Mouse (Mus musculus) forebrain, embryonic 14.5 days (tissue): ENCODE results near the gene Elf2. TPM values are rescaled to one million over a fixed set of nuclear protein-coding genes. Genes with fewer than 3 reads are reported as not detected.

Experiments
- ATAC-seq: fragments of 200-750 bp; cut with Nextera tagmentation; 2 replicates; pipeline ENCODE4 v1.8.0; 2017; ENCODE audit warnings: mild to moderate bottlenecking, moderate library complexity
- DNase-seq: peaks from one replicate; pipeline ENCODE4 v3.0.0-alpha.2; 2015; ENCODE audit warnings: low spot score
- H3K27ac ChIP-seq: fragments of 300-500 bp; sonication (generic); 2 replicates; pipeline ENCODE4 v1.5.1; 2014; ENCODE audit warnings: low read depth, mild to moderate bottlenecking, control low read depth, low read length, moderate library complexity
- H3K27me3 ChIP-seq: fragments of 300-500 bp; sonication (generic); replicated peaks from 2 replicates; pipeline ENCODE4 v1.6.1; 2014; ENCODE audit warnings: low read length, control low read depth, mixed read lengths; ENCODE audit not compliant: control insufficient read depth, insufficient read depth
- H3K36me3 ChIP-seq: fragments of 300-500 bp; sonication (generic); 2 replicates; pipeline ENCODE4 v1.6.1; 2014; ENCODE audit warnings: low read length, control low read depth; ENCODE audit not compliant: control insufficient read depth, insufficient read depth
- H3K4me1 ChIP-seq: fragments of 300-500 bp; sonication (generic); 2 replicates; pipeline ENCODE4 v1.6.1; 2014; ENCODE audit warnings: antibody characterized with exemption, low read length, control low read depth; ENCODE audit not compliant: control insufficient read depth, insufficient read depth
- H3K4me2 ChIP-seq: fragments of 300-500 bp; sonication (generic); 2 replicates; pipeline ENCODE4 v1.6.1; 2014; ENCODE audit warnings: mild to moderate bottlenecking, control low read depth, low read length
- H3K4me3 ChIP-seq: fragments of 300-500 bp; sonication (generic); 2 replicates; pipeline ENCODE4 v1.5.1; 2014; ENCODE audit warnings: low read depth, low read length, control low read depth
- H3K9ac ChIP-seq: fragments of 300-500 bp; sonication (generic); 2 replicates; pipeline ENCODE4 v1.6.1; 2014; ENCODE audit warnings: mild to moderate bottlenecking, low read length, control low read depth, moderate library complexity
- H3K9me3 ChIP-seq: fragments of 300-500 bp; sonication (generic); replicated peaks from 2 replicates; pipeline ENCODE4 v1.6.1; 2016; ENCODE audit warnings: low read length, control low read depth, mixed read lengths; ENCODE audit not compliant: control insufficient read depth
- WGBS: fragments of 180-500 bp; shearing (Covaris S2); extraction: QIAGEN DNeasy Blood & Tissue Kit; methylation state at CpG from one replicate; pipeline ENCODE4 v1.1.7; 2014; 5-methylcytosine and 5-hydroxymethylcytosine counted together
- microRNA-seq: library from miRNA; unstranded; fragments of <30 nt; microRNA quantifications from one replicate; pipeline ENCODE4, GENCODE M21; 2016
- polyA plus RNA-seq: library from polyadenylated mRNA; unstranded; fragments of >200 nt; fragmentation: Nextera tagmentation; extraction: Ambion mirVana; gene quantifications from 2 replicates; pipeline ENCODE4 v1.2.1, GENCODE M21; 2014

Gene Elf2
- polyA plus RNA-seq, 1 experiment from 2014 or later = 49.9 TPM

- H3K36me3 ChIP-seq = no peaks in the 10 kb centered on the region
- H3K9me3 ChIP-seq = no peaks in the 10 kb centered on the region
- H3K4me1 ChIP-seq = no peaks in the 10 kb centered on the region
- WGBS = 93% methylated on average over 14 of the region's 14 CpGs
- no peak overlapping the region for H3K27ac ChIP-seq
- ATAC-seq (no peak), DNase-seq (no peak)
- no peak overlapping the region for H3K4me2 ChIP-seq
- no peak overlapping the region for H3K4me3 ChIP-seq
- no peak overlapping the region for H3K9ac ChIP-seq
- H3K27me3 ChIP-seq = no peaks in the 10 kb centered on the region
Measured at GRCm38 (mm10) chr3:51204897-51205296, 135.6 kb downstream of the Elf2 start.

GRCm38 (mm10) chr3:51204441-51204840 lies 136.0 kb downstream of the Elf2 start:
- Histone ChIP-seq H3K27me3 (no peaks in the 10 kb centered on the region), H3K9ac (no peak overlapping the region), H3K4me2 (no peak overlapping the region), H3K36me3 (no peaks in the 10 kb centered on the region), H3K4me1 (no peaks in the 10 kb centered on the region), H3K9me3 (no peaks in the 10 kb centered on the region), H3K27ac (no peak overlapping the region), H3K4me3 (no peak overlapping the region)
- ATAC-seq (no peak), DNase-seq (no peak)
- 89% methylated on average over 5 of the region's 5 CpGs for WGBS

- Histone ChIP-seq H3K4me3 (no peak overlapping the region), H3K27me3 (no peaks in the 10 kb centered on the region), H3K27ac (no peak overlapping the region), H3K4me2 (no peak overlapping the region), H3K4me1 (no peaks in the 10 kb centered on the region), H3K9me3 (no peaks in the 10 kb centered on the region), H3K36me3 (no peaks in the 10 kb centered on the region), H3K9ac (no peak overlapping the region)
- 94% methylated on average over 6 of the region's 6 CpGs for WGBS
- ATAC-seq = no peak
- no peak for DNase-seq
Measured at GRCm38 (mm10) chr3:51203906-51204305, 136.6 kb downstream of the Elf2 start.

Small RNAs within 50 kb of the gene (microRNA-seq; reads per million reads assigned to microRNA genes)
- gene Gm24282 = not detected

Other genes with a start within 250 kb of the Elf2 start
- 15.6 and 20.8 TPM in 2 replicates for gene Noct, start 116.2 kb downstream of the Elf2 start, polyA plus RNA-seq
- 0.56 and 0.77 TPM in 2 replicates for gene Mgarp, start 56.1 kb upstream of the Elf2 start, polyA plus RNA-seq
- gene Ndufc1, start 68.3 kb upstream of the Elf2 start, polyA plus RNA-seq = 715 and 875 TPM in 2 replicates
- gene Naa15, start 74.5 kb upstream of the Elf2 start, polyA plus RNA-seq = 26.6 and 37.4 TPM in 2 replicates
- 20.4 and 26.6 TPM in 2 replicates for gene Rab33b, start 143.3 kb upstream of the Elf2 start, polyA plus RNA-seq
- 3.7 and 5.2 TPM in 2 replicates for gene Setd7, start 220.2 kb upstream of the Elf2 start, polyA plus RNA-seq